Mouse (Mus musculus): ENCODE results near the gene Pkn3. TPM values are rescaled to one million over a fixed set of nuclear protein-coding genes. Genes with fewer than 3 reads are reported as not detected.

Gene Pkn3
- polyA plus RNA-seq, 1 experiment = 4.3 TPM

DNA sequence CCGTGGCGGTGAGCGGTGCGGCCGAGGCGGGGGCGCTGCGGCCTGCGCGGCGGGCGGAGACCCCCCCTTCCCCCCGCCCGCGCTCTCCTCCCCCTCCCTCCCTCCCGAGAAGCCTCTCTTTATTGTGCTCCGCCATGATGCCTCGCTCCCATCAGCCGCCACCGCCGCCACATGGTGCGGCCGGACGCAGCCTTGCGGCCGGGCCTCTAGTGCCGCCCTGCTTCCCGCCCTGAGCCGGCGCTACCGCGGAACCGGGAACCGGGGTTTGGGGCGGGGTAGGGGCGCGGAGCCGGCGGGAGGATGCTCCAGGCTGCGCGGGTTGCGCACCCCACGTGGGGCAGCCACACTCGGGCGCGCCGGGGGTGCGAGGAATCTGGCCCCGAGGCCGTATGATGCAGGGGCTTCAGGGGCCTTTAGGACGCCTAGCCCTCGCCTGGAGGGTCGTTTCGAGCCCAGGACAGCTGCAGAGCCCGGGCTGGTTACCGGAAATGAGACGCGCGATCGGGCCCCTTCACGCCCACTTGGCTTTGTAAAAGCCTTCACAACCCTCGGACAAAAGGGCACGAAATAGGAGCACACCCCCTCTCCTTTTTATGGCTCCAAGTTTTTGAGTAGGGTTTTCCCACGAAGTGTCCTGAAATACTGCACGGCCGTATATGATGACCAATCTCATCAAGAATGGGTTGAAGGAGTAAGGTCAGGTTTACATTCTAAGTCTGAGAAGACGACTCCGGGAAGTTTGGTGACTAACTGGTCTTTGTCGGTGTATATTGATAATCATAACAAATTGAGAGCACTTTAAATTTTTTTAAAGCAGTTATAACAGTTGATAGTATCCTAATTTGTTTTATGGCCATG is 10.2 kb upstream of the Pkn3 start:
- TF ChIP-seq CEBPB (IDR thresholded peaks at IDR 0.05; ENCODE audit: insufficient read depth, poor library complexity, severe bottlenecking) (no peak), POLR2AphosphoS2 (IDR thresholded peaks at IDR 0.05; ENCODE audit: insufficient read length, low read depth) (no peak), REST (IDR thresholded peaks at IDR 0.05; ENCODE audit: insufficient read depth, insufficient read length) (no peak), SRF (IDR thresholded peaks at IDR 0.05; ENCODE audit: control insufficient read depth, insufficient read length, low read depth) (no peak), E2F4 (IDR thresholded peaks at IDR 0.05; ENCODE audit: insufficient read depth) (no peak), MYOD1 (IDR thresholded peaks at IDR 0.05; ENCODE audit: control insufficient read depth in 1 of 3, insufficient read length in 2 of 3, low read depth in 2 of 3) (peak in 1 of 3 experiments; percentile 1), POLR2A (IDR thresholded peaks at IDR 0.05; ENCODE audit: insufficient read length, low read depth) (peak; percentile 33), USF1 (IDR thresholded peaks at IDR 0.05; ENCODE audit: low read depth) (no peak), TCF3 (IDR thresholded peaks at IDR 0.05; ENCODE audit: insufficient read length, low read depth) (no peak), MYOG (IDR thresholded peaks at IDR 0.05; ENCODE audit: control insufficient read depth in 1 of 3, insufficient read depth in 1 of 3, insufficient read length in 2 of 3, low read depth in 2 of 3) (peak in 1 of 3 experiments; percentile 17)
- H3ac ChIP-seq (ENCODE audit: control insufficient read depth, insufficient read length) = peak overlapping the region; percentile 81
- peaks cover 59% of the 10 kb centered on the region for H3K79me2 ChIP-seq (ENCODE audit: control insufficient read depth, insufficient read depth)
- H3K36me3 ChIP-seq (ENCODE audit: control insufficient read depth, insufficient read depth) = peaks cover 25% of the 10 kb centered on the region
- peak overlapping the region; percentile 52 for H3K4me3 ChIP-seq
- no peaks in the 10 kb centered on the region for H3K27me3 ChIP-seq (ENCODE audit: control insufficient read depth, insufficient read depth, insufficient read length)
- peak overlapping the region; percentile 83 for H3K4me2 ChIP-seq (ENCODE audit: low read depth)

DNA sequence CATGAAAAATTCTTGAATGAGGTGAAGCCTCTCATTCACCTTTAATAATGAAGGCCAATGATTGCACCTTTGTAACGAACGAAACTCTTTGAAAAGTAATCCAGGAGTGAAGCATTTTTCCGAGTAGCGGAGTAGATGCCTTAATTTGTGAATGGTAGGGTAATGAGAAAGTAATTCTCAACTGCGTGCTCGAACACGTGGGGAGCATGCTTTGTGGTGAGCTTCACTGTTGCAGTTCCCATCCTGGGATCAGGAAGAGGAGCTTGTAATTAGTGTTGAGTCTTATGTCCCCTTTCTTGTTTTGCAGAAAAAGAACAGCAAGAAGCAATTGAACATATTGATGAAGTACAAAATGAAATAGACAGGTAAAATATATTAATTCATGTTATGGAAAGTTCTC is 9.5 kb upstream of the Pkn3 start:
- Histone ChIP-seq H3K4me3 (peak overlapping the region; percentile 52), H3K79me2 (ENCODE audit: control insufficient read depth, insufficient read depth) (peaks cover 57% of the 10 kb centered on the region), H3K4me2 (ENCODE audit: low read depth) (peak overlapping the region; percentile 83), H3K36me3 (ENCODE audit: control insufficient read depth, insufficient read depth) (peaks cover 32% of the 10 kb centered on the region), H3K27me3 (ENCODE audit: control insufficient read depth, insufficient read depth, insufficient read length) (no peaks in the 10 kb centered on the region), H3ac (ENCODE audit: control insufficient read depth, insufficient read length) (no peak overlapping the region)
- TF ChIP-seq MYOD1 (IDR thresholded peaks at IDR 0.05; ENCODE audit: control insufficient read depth in 1 of 3, insufficient read length in 2 of 3, low read depth in 2 of 3) = no peak
- TF ChIP-seq TCF12 (IDR thresholded peaks at IDR 0.05; ENCODE audit: insufficient read depth, poor library complexity, severe bottlenecking) = no peak
- no peak for TF ChIP-seq POLR2A (IDR thresholded peaks at IDR 0.05; ENCODE audit: insufficient read length, low read depth)
- no peak for TF ChIP-seq USF1 (IDR thresholded peaks at IDR 0.05; ENCODE audit: low read depth)
- no peak for TF ChIP-seq TCF3 (IDR thresholded peaks at IDR 0.05; ENCODE audit: insufficient read length, low read depth)
- no peak for TF ChIP-seq CEBPB (IDR thresholded peaks at IDR 0.05; ENCODE audit: insufficient read depth, poor library complexity, severe bottlenecking)
- no peak for TF ChIP-seq MYOG (IDR thresholded peaks at IDR 0.05; ENCODE audit: control insufficient read depth in 1 of 3, insufficient read depth in 1 of 3, insufficient read length in 2 of 3, low read depth in 2 of 3)
- TF ChIP-seq MAX (IDR thresholded peaks at IDR 0.05; ENCODE audit: low read depth) = no peak
- TF ChIP-seq E2F4 (IDR thresholded peaks at IDR 0.05; ENCODE audit: insufficient read depth) = no peak
- TF ChIP-seq POLR2AphosphoS2 (IDR thresholded peaks at IDR 0.05; ENCODE audit: insufficient read length, low read depth) = no peak
- no peak for TF ChIP-seq REST (IDR thresholded peaks at IDR 0.05; ENCODE audit: insufficient read depth, insufficient read length)
- TF ChIP-seq SRF (IDR thresholded peaks at IDR 0.05; ENCODE audit: control insufficient read depth, insufficient read length, low read depth) = no peak

DNA sequence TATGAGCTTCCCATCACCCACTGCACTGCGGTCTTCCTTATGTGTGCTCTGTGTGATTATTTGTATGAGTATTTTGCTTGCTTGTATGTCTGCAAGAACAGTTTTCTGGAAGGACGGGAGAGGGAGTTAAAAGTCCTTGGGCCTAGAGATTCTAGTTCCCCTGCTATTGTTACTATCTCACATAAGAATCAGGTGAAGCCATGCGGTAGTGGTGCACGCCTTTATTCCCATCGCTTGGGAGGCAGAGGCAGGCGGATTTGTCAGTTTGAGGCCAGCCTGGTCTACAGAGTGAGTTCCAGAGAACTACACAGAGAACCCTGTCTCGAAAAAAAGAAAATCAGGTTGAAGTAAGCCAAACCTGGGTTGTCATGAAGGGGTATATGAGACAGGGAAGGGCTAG is 4.6 kb upstream of the Pkn3 start:
- no peak for TF ChIP-seq E2F4 (IDR thresholded peaks at IDR 0.05; ENCODE audit: insufficient read depth)
- no peak for TF ChIP-seq POLR2AphosphoS2 (IDR thresholded peaks at IDR 0.05; ENCODE audit: insufficient read length, low read depth)
- TF ChIP-seq CEBPB (IDR thresholded peaks at IDR 0.05; ENCODE audit: insufficient read depth, poor library complexity, severe bottlenecking) = no peak
- TF ChIP-seq MYOD1 (IDR thresholded peaks at IDR 0.05; ENCODE audit: control insufficient read depth in 1 of 3, insufficient read length in 2 of 3, low read depth in 2 of 3) = no peak
- no peak for TF ChIP-seq REST (IDR thresholded peaks at IDR 0.05; ENCODE audit: insufficient read depth, insufficient read length)
- TF ChIP-seq MYOG (IDR thresholded peaks at IDR 0.05; ENCODE audit: control insufficient read depth in 1 of 3, insufficient read depth in 1 of 3, insufficient read length in 2 of 3, low read depth in 2 of 3) = no peak
- no peak for TF ChIP-seq SRF (IDR thresholded peaks at IDR 0.05; ENCODE audit: control insufficient read depth, insufficient read length, low read depth)
- no peak for TF ChIP-seq POLR2A (IDR thresholded peaks at IDR 0.05; ENCODE audit: insufficient read length, low read depth)
- no peak for TF ChIP-seq MAX (IDR thresholded peaks at IDR 0.05; ENCODE audit: low read depth)
- TF ChIP-seq TCF3 (IDR thresholded peaks at IDR 0.05; ENCODE audit: insufficient read length, low read depth) = no peak
- no peak for TF ChIP-seq USF1 (IDR thresholded peaks at IDR 0.05; ENCODE audit: low read depth)
- H3K4me3 ChIP-seq = no peak overlapping the region
- H3K79me2 ChIP-seq (ENCODE audit: control insufficient read depth, insufficient read depth) = peaks cover 21% of the 10 kb centered on the region
- no peak overlapping the region for H3K4me2 ChIP-seq (ENCODE audit: low read depth)
- H3K36me3 ChIP-seq (ENCODE audit: control insufficient read depth, insufficient read depth) = peaks cover 40% of the 10 kb centered on the region
- no peaks in the 10 kb centered on the region for H3K27me3 ChIP-seq (ENCODE audit: control insufficient read depth, insufficient read depth, insufficient read length)
- no peak overlapping the region for H3ac ChIP-seq (ENCODE audit: control insufficient read depth, insufficient read length)

DNA sequence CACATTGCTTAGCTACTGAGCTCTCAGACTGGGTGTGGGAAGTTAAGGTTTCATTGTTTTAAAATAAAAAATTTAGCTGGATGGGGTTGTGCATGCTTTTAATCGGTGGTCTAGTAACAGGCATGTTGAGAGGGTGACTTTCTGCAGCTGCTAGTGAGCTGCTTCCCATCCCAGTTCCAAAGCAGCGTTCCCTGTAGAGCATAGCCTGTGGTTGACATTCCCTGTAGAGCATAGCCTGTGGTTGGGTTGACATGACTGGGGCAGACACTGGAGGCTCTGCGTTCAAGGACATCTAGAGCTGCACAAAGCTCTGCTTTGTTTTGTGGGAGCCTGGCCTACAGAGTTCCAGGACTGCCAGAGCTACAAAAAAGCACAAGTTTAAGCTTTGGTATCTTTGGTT is 4.2 kb upstream of the Pkn3 start:
- TF ChIP-seq MYOG (IDR thresholded peaks at IDR 0.05; ENCODE audit: control insufficient read depth in 1 of 3, insufficient read depth in 1 of 3, insufficient read length in 2 of 3, low read depth in 2 of 3) (no peak), POLR2A (IDR thresholded peaks at IDR 0.05; ENCODE audit: insufficient read length, low read depth) (peak; percentile 23), POLR2AphosphoS2 (IDR thresholded peaks at IDR 0.05; ENCODE audit: insufficient read length, low read depth) (no peak)
- Histone ChIP-seq H3K36me3 (ENCODE audit: control insufficient read depth, insufficient read depth) (peaks cover 40% of the 10 kb centered on the region), H3K4me2 (ENCODE audit: low read depth) (no peak overlapping the region), H3K79me2 (ENCODE audit: control insufficient read depth, insufficient read depth) (peaks cover 17% of the 10 kb centered on the region), H3K27me3 (ENCODE audit: control insufficient read depth, insufficient read depth, insufficient read length) (no peaks in the 10 kb centered on the region), H3ac (ENCODE audit: control insufficient read depth, insufficient read length) (no peak overlapping the region), H3K4me3 (no peak overlapping the region)
